Mouse (Mus musculus): ENCODE measurements around the gene Klf5. TPM values are rescaled to one million over a fixed set of nuclear protein-coding genes. Genes with fewer than 3 reads are reported as not detected.

The Klf5 gene
- polyA plus RNA-seq (2012) = 5.2 and 7.2 TPM in 2 replicates

GRCm38 (mm10) chr14:99298385-99299021 is at the start of gene Klf5:
Gene Klf5, plus strand, starts transcription at chr14:99298691.

Other genes starting within 250 kb of the Klf5 start
- gene Pibf1, start 199.3 kb upstream of the Klf5 start, polyA plus RNA-seq (2012) = 1.1 and 1.8 TPM in 2 replicates
- gene Dis3, start 198.9 kb upstream of the Klf5 start, polyA plus RNA-seq (2012) = 11.0 and 14.1 TPM in 2 replicates